ENCODE assay signal across 13 mouse cellular contexts in the genomic region with DNA sequence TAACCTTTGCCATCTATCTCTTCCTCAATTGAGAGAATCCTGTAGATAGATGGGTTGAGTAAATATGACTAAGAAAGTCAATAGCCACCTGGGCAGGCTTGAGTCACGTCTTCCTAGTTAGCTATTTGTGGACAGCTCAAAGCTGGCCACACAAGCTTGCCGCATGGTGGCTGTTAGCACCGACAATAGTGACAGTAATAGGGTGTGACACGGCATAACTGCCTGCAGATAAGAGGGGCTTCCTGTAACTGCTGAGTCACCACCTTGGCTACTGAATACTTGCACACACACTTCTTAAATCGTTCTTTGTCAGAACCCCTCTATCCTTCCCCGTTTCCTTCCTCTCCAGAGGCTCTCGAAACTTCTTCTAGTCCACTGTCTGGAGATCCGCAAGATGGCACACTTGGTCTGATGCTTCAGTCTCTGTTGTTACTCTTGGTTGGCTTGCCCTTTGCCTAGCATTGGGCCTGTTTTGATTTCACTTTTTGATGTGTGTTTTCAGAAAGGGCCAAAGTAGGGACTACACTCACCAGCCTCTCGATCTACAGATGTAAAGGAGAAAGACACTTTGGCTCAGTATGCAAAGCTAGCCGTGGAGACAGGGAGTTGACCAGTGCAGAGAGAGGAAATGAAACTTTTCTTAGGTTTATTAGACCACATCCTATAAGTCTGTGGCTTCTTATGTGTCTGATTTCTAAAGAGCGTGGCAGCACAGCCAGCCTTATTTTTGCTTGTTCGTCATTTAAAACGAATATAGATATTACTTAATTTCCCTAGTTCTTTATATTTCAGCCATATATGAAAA.
DNase-seq lines count a peak whose midpoint lies in the region; ATAC-seq and TF ChIP-seq lines count a peak whose summit lies in the region.
"Had no signal": no experiment of that assay in that cellular context is flagged by ENCODE, and none has a peak within 500 bp of the region (broad histone marks: within the 10 kb centered on the region; RNA-seq: fewer than 3 reads in every experiment).

No protein-coding gene starts in this region.

- DNase-seq in lung, embryonic 14.5 days = peak; percentile 58
- DNase-seq in lung, postnatal 14 days = no peak
- no peak for DNase-seq in adrenal gland, postnatal 4 days (ENCODE audit: low spot score in 2 of 2)
- no peak for DNase-seq in ovary, adult 18-20 months (ENCODE audit: low spot score)
- no peak for DNase-seq in ovary, postnatal 36 days (ENCODE audit: low spot score)
- DNase-seq: adrenal gland, postnatal 14 days; layer of hippocampus, postnatal 36 days; lung, postnatal 10 days; thymus, postnatal 36 days had no signal

- H3K4me2 ChIP-seq in lung, embryonic 14.5 days = no peak overlapping the region
- peak overlapping the region; percentile 56 for H3K4me2 ChIP-seq in liver, embryonic 16.5 days (ENCODE audit: low read depth, low read length)
- no peak overlapping the region for H3K4me2 ChIP-seq in stomach, embryonic 14.5 days (replicated peaks; ENCODE audit: low read depth, low read length)
- H3K4me2 ChIP-seq: hindbrain, embryonic 15.5 days had no signal

- H3K4me3 ChIP-seq in lung, embryonic 14.5 days (ENCODE audit: low read depth, low read length) = no peak overlapping the region
- peak overlapping the region; percentile 13; the same call in 1 of the 2 replicates for H3K4me3 ChIP-seq in liver, embryonic 16.5 days (ENCODE audit: low read depth, low read length)
- H3K4me3 ChIP-seq in stomach, embryonic 14.5 days (ENCODE audit: low read depth, low read length) = no peak overlapping the region
- H3K4me3 ChIP-seq: hindbrain, embryonic 15.5 days had no signal

- ATAC-seq in lung, embryonic 14.5 days (ENCODE audit: insufficient read depth) = peak; percentile 67
- peak; percentile 79 for ATAC-seq in erythroblast, adult 5-6 weeks (replicated peaks; ENCODE audit: low FRiP score, poor library complexity, severe bottlenecking)
- peak; percentile 81 for ATAC-seq in liver, embryonic 16.5 days (ENCODE audit: low read depth)
- peak; percentile 65 for ATAC-seq in stomach, embryonic 14.5 days (ENCODE audit: insufficient number of reproducible peaks, insufficient read depth, low FRiP score, low read depth)

- H3K36me3 ChIP-seq in lung, embryonic 14.5 days (ENCODE audit: insufficient read depth) = peaks cover 4% of the 10 kb centered on the region; the same call in 1 of the 2 replicates
- H3K36me3 ChIP-seq in liver, embryonic 16.5 days (ENCODE audit: control insufficient read depth, insufficient read depth) = no peaks in the 10 kb centered on the region
- peaks cover 4% of the 10 kb centered on the region; the same call in 1 of the 2 replicates for H3K36me3 ChIP-seq in stomach, embryonic 14.5 days (ENCODE audit: control insufficient read depth, insufficient read depth, low read length)
- H3K36me3 ChIP-seq: hindbrain, embryonic 15.5 days had no signal

- H3K27me3 ChIP-seq in lung, embryonic 14.5 days (ENCODE audit: insufficient read depth, low read length) = no peaks in the 10 kb centered on the region
- H3K27me3 ChIP-seq in liver, embryonic 16.5 days (ENCODE audit: control insufficient read depth, insufficient read depth, low read depth, low read length) = no peaks in the 10 kb centered on the region
- H3K27me3 ChIP-seq in stomach, embryonic 14.5 days (ENCODE audit: control insufficient read depth, insufficient read depth, low read length) = no peaks in the 10 kb centered on the region
- H3K27me3 ChIP-seq: hindbrain, embryonic 15.5 days had no signal

- no peaks in the 10 kb centered on the region for H3K9me3 ChIP-seq in lung, embryonic 14.5 days (ENCODE audit: low read depth, low read length)
- no peaks in the 10 kb centered on the region for H3K9me3 ChIP-seq in liver, embryonic 16.5 days (replicated peaks; ENCODE audit: control insufficient read depth, low read length)
- H3K9me3 ChIP-seq in stomach, embryonic 14.5 days (ENCODE audit: control insufficient read depth, low read depth, low read length) = no peaks in the 10 kb centered on the region
- H3K9me3 ChIP-seq: hindbrain, embryonic 15.5 days had no signal

- 54% methylated on average over 13 of the region's 13 CpGs for WGBS in lung, embryonic 14.5 days
- 15% methylated on average over 13 of the region's 13 CpGs for WGBS in liver, embryonic 16.5 days (ENCODE audit: insufficient replicate concordance)
- 73% methylated on average over 13 of the region's 13 CpGs for WGBS in stomach, embryonic 14.5 days

- no peak overlapping the region for H3K27ac ChIP-seq in lung, embryonic 14.5 days (ENCODE audit: low read depth)
- H3K27ac ChIP-seq in liver, embryonic 16.5 days (ENCODE audit: low read length) = peak overlapping the region; percentile 85
- H3K27ac ChIP-seq in stomach, embryonic 14.5 days (ENCODE audit: low read length) = no peak overlapping the region
- H3K27ac ChIP-seq: hindbrain, embryonic 15.5 days had no signal

- no peak for TF ChIP-seq CTCF in lung, embryonic 14.5 days (IDR thresholded peaks at IDR 0.05; ENCODE audit: low read depth)

- H3K9ac ChIP-seq in lung, embryonic 14.5 days = no peak overlapping the region
- peak overlapping the region; percentile 42 for H3K9ac ChIP-seq in liver, embryonic 16.5 days (ENCODE audit: low read depth, low read length)
- no peak overlapping the region for H3K9ac ChIP-seq in stomach, embryonic 14.5 days (replicated peaks; ENCODE audit: low read depth, low read length)
- H3K9ac ChIP-seq: hindbrain, embryonic 15.5 days had no signal

- H3K4me1 ChIP-seq in lung, embryonic 14.5 days (ENCODE audit: insufficient read depth) = peaks cover 2% of the 10 kb centered on the region; the same call in 1 of the 2 replicates
- H3K4me1 ChIP-seq in liver, embryonic 16.5 days (ENCODE audit: control insufficient read depth, low read depth, low read length) = peaks cover 67% of the 10 kb centered on the region
- H3K4me1 ChIP-seq in stomach, embryonic 14.5 days (ENCODE audit: control insufficient read depth, insufficient read depth, low read length) = no peaks in the 10 kb centered on the region; the same call in 1 of the 2 replicates
- H3K4me1 ChIP-seq: hindbrain, embryonic 15.5 days had no signal
